Mouse (Mus musculus): Measurements from ENCODE around the gene Lmna.

Lmna gene

DNA sequence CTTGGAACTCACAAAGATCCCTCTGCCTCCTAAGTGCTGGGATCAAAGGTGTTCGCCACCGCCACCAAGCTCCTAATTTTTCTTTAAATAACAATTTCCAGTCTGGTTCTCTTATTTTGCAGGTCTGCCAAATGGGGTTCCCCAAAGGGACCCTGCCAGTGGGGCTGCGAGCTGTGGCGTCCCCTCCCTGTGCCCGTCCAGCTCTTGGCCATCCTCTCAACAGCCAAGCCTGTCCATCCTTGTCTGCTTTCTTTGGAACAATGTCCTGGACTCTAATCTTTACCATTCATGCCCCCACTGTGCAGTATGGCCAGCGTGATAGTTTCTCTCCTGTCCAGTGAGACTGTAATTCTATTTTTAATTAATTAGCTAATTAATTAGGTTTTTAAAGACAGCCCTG, 11.4 kb upstream of the Lmna start:
- DNase-seq (ENCODE audit: low spot score in 2 of 2): no peak

DNA sequence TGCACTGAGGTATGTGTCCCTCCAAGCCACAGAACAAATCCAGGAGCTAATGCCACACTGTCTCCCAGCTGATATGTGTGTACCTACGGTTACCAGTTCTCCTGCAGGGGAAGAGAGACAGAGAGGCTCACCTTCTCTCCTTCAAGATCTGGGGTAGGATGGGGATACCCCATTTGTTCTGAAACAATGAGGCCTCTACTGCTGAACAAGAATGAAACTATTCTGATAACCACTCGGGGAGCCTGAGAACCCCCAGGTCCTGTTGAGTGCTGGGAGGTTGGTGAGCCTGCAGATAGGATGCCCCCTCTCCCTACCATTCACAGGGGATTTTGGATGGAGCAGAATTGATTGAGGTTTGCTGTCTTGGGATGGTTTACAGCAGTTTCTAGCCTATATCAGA, 10.3 kb upstream of the Lmna start:
- DNase-seq (ENCODE audit: low spot score in 2 of 2): no peak

DNA sequence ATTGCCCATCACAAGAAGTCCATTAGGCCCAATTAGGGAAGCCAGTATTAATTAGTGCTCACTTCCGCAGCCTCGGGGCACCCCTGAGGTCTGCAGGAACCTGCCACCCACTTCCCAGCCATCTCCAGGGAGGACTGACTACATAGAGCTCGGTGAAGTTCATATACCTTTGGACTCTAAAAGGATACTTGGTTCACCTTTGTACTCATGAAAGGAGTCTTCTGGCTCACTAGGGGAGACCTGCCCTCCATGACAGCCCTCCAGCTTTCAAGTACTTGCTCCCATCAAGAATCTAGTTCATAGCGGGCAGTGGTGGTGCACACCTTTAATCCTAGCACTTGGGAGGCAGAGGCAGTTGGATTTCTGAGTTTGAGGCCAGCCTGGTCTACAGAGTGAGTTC, 8.7 kb upstream of the Lmna start:
- no peak for DNase-seq (ENCODE audit: low spot score in 2 of 2)

DNA sequence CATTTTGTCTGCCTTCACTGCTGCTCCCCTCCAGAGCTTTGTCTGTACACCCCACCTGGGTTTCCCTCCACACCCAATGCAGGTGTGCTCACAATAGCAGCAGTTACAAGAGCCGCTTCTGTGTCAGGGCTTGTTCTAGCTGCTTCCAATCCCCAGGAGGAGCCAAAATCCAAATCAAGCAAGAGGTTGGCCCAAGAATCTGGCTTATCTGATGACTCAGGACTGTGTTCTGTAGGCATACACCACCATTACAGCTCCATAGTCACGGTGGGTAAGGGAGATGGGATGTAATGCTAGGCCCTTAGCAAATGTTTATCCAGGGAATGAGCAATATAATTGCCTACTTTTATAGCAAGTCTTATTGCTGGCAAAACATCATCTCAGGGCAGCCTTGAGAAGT, 6.7 kb upstream of the Lmna start:
- no peak for DNase-seq (ENCODE audit: low spot score in 2 of 2)

DNA sequence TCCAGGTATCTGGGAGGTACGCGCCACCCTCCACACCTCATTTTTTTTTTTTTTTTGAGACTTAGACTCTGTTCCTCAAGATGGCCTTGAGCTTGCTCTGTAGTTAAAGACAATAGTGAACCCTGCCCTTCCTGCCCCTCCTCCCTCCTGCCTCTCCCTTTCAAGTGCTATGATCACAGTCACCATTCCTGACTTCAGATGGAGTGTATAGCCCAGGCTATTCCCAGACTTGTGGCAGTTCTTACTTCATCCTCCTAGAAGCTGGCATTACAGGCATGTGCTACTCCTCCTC, 5.3 kb upstream of the Lmna start:
- no peak for DNase-seq (ENCODE audit: low spot score in 2 of 2)

DNA sequence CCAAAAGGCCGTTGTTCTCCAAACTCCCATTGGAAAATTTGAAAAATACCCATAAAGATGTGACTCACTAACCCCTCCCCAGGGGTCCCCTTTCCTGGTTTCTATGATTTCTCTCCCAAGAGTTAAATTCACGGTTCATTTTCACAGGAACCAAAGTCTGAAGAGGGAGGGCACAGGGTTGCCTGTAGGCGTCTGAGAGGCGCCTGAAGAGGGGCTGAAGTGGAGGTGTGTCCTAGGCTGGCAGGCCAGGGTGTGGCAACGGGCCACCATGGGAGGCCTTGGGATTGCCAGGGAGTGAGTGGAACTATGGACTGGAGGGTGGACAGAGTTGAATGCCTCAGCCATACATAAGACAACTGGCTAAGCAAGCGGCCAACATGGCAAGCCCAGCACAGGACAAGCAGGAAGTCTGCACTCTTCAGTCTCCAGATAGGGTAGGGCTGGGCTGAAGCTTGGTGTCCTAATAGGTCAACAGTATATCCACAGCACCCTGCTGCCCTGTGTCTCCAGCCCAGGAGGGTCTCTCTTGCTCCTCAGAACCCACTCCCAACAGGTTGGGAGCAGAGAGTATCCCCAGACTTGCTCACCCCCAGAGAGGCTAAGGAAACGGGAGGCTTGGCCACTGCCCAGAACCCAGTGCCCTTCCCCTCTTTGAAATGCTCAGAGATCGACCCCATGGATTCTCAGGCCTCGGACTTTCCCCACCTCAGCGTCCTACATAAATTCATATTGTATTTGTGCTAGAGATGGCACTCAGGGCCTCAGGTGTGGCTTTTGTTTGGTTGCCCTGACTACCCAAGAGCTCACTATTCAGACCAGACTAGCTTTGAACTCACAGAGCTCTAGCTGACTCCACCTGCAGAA, 4.7 kb upstream of the Lmna start:
- no peak for DNase-seq (ENCODE audit: low spot score in 2 of 2)

DNA sequence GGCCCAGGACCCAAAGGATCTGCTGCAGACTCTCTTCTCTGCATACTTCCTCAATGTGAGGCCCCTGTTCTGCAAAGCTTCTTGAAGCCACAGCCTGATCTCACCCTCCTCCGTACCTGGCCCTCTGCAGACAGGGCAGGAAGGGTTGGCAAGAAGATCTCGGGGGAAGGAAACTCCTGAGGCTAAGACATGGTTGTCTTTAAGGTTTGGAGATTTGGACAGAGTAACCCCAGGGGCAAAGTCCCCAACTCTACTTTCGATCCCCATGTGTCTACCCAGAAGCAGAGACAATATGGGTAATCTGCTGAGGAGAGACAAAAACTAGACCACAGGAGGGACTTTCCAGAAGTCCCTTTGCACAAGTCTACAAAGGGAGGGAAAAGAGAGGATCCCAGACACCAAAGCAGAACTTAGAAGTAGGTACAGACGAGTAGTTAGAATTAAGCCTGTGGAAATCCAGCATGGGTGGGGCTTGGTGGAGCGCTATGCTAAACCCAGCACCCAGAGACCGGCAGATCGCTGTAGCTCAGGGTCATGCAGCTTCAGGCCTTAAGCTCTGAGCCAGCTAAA, 3.9 kb upstream of the Lmna start:
- DNase-seq (ENCODE audit: low spot score in 2 of 2): no peak

DNA sequence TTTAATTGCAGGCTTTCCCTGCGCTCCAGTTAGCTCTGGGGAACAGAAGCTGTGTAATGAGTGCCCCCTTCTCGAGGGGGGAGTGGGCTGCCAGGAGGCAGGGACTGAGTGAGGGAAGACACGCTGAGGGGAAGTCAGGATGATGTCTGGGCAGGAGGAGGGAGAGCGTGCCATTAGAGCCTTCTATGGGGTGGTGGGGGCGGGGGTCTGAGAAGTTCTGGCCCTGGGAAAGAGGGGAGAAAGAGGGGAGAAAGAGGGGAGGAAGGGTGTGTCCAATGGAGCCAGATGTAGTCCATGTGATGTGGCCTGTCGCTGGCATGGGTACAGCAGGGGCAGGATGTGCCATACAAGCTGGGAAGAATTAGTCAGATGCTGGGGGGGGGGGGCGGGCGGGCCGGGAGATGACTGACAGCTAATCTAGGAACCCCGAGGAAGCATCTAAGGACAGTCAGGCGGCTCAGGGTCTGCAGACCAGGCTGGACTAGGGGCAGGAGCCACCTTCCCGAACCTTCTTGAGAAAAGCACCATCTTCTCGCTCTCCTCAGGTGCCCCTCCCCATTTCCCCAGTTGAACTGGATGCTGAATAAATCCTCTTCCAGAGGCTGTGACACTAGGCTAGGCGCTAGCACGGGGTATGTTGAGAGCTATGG, 3.3 kb upstream of the Lmna start:
- DNase-seq (ENCODE audit: low spot score in 2 of 2): no peak

DNA sequence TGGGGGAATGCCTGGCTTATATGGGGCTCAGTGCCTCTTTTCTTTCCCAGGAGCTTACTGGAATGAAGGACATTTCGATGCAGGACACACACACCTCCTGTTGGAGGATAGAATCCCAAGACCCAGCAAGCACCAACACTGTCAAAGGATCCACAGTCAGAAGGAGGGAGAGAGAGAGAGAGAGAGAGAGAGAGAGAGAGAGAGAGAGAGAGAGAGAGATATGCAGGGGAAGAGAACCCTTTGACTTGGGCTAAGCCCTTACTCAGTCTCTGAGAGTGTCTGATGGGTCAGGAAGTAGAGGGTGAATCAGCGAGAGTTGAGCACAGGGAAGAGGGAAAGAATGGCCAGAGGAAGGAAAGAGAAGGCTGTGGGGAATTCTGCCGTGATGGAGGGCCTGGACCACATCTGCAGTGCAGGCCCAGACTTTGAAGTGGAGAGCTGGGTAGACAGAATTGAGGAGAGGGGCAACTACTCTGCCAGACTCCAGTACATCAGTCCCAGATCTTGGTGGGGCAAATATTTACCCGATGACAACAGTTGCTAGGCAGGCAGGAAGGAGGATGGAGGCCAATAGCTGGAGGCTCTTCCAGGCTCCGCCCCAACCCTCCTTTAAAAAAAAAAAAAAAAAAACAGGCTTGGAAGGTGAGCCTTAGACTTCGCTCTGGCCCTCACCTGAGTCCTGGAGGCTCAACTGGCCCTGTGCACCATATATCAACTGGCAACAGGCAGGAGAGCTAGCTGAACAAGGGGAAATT, 2.6 kb upstream of the Lmna start:
- no peak for DNase-seq (ENCODE audit: low spot score in 2 of 2)

DNA sequence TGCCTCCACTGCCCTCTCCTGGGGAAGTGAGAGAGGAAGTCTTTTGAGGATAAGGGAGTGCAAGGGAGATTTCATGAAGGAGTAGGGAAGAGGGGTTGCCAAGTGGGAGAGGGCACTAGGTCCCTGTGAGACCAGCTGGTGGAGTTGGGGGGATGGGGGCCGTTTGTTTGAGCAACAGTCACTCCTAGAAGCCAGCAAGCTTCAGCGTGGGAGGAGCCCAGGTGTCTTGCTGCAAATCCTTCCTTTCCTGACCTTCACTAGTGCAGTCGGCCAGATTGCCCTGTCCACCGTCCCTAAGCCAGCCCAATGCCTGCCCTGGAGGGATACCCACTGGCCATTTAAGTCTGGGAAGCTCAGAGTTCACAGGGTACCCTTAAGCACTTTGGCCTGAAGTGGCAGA, 1.8 kb upstream of the Lmna start:
- no peak for DNase-seq (ENCODE audit: low spot score in 2 of 2)

DNA sequence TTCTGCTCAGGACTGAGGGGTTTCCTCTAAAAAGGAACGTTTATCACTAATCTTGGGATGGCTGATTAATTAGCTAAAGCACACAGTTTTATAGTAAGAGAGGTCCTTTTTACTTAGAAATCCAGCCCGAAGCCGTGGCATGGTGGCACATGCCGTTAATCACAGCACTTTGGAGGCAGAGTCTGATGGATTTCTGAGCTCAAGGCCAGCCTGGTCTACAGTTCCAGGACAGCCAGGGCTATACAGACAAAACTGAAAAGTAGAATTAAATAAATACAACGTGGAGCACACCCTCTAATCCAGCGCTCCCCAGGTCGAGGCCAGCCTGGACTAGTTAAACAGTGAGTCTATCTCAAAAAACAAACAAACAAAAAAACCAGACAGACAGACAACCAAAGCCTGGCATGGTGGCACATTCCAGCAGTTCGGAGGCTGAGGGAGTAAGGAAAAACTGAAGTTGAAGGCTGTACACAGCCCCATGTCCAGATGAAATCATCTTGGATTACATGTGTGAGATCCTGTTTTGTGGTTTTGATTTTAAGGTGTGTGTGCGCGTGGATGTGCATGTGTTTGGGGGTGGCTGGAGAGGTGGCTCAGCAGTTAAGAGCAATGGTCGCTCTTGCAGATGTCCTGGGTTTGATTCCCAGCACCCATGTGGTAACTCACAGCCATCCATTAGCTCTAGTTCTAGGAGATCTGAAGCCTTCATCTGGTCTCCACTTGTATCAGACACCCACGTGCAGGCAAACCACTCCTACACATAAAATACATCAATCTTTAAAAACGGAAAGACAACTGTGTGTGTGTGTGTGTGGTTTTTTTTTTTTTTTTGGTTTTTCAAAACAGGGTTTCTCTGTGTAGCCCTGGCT, 899 bp upstream of the Lmna start:
- no peak for DNase-seq (ENCODE audit: low spot score in 2 of 2)

DNA sequence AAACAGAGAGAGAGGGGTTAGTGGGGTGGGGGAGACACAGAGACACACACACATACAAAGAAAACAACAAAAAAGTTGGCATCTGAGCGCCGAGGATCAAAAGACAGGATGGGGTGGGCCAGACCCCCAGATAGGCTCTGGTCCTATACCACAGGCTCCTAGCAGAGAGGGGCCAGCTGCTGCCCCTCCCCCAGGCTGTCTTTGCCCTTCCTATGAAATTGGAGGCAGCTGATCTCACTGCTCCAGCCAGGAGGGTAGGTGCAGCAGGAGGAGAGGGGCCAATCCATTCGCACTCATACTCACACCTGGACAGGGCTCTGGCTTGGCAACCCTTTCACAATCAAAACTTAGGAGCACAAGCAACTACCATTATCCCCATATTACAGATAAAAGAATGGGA, 506 bp downstream of the Lmna start:
- DNase-seq (ENCODE audit: low spot score in 2 of 2): no peak

DNA sequence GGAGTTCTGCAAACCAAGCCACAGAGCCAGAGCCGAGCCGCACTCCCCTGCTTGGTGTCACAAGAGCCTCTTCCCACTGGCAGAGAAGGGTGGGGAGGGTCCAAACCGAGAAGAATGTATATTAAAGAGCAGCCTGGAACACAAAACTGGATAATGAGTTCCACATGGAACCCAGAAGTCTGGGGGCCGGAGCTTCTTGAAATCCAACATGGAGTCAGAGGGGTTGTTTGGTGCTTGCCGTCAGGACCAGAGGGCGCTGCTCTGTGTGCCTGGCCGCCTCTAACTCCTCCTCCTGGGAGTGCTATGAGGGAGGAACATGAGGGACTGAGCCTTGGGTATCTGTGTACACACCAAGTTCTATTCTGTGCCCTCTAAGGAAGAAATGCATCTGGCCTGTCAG, 4.0 kb downstream of the Lmna start:
- DNase-seq (ENCODE audit: low spot score in 2 of 2): no peak

DNA sequence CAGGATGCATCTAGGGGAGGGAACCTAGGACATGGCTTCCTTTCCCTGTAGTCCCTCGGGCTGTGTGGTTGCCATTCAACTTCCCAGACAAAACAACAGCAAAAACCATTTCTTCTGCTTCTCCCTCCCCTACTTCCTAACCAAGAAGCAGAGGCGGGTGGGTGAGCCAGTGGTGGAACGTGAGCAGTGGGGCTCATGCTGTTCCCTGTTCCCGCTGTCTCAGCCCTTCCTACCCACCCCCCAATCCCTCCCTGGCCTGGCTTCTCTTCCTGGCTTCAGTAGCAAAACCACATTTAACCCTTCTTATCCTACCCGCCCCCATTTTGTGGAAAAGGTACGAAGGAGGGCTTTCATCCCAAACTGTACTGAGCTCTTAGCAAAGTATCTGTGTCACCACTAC, 4.7 kb downstream of the Lmna start:
- no peak for DNase-seq (ENCODE audit: low spot score in 2 of 2)

DNA sequence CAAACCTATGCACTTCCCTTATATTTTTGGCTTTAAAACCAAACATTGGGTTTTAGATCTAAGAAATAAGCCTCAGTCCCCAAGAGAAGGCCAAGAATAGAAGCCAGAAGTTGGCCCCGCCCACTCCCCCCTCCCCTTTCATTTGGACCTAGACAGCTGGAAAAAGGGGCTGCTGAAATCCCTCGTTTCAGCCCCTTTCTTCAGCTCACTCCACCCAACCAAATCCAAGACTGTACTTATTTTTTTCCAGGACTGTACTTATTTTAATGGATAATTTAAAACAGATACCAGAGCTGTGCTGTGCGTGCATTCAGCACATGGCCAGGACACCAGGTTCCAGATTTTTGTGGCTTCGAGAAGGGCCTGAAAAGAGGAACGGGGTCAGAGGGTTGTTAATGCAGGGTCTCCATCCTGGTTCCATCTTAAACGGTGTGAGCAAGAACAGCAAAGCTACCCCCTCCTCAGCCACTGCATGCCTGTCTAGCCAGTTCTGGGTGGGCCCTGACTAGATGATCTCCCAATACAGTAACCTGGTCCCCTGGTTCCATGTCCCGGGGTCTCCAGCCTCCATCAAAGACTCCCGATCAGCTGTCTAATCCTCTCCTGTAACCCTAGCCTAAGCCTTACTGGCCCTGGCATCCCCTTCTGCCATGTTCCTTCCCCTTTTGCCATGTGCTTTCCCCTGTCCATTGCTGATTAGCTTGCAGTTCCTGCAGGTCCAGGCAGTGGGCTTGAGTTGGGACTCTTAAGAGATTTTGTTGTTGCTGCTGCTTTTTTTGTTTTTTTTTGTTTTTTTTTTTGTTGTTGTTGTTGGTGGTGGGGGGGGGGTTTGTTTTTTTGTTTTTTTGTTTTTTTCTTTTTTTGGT, 5.6 kb downstream of the Lmna start:
- no peak for DNase-seq (ENCODE audit: low spot score in 2 of 2)

DNA sequence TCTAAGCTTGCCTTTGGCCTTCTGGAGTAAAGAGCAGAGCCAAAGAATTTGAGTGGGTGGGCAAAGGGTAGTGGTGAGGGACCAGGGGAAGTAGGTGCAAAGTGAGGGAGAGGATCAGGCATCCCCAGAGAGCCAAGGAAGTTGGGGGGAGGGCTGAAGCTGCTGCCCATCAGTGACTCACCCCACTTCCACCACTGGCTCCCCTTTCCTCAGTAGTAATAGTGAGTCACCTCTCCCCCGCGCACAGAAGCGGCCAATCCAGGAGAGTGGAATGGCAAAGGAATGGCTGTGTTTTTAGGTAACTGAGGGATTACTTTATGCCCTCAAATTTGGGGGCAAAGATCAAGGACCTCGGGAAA, 6.3 kb downstream of the Lmna start:
- peak; percentile 70 to 74 for DNase-seq (ENCODE audit: low spot score in 2 of 2)

DNA sequence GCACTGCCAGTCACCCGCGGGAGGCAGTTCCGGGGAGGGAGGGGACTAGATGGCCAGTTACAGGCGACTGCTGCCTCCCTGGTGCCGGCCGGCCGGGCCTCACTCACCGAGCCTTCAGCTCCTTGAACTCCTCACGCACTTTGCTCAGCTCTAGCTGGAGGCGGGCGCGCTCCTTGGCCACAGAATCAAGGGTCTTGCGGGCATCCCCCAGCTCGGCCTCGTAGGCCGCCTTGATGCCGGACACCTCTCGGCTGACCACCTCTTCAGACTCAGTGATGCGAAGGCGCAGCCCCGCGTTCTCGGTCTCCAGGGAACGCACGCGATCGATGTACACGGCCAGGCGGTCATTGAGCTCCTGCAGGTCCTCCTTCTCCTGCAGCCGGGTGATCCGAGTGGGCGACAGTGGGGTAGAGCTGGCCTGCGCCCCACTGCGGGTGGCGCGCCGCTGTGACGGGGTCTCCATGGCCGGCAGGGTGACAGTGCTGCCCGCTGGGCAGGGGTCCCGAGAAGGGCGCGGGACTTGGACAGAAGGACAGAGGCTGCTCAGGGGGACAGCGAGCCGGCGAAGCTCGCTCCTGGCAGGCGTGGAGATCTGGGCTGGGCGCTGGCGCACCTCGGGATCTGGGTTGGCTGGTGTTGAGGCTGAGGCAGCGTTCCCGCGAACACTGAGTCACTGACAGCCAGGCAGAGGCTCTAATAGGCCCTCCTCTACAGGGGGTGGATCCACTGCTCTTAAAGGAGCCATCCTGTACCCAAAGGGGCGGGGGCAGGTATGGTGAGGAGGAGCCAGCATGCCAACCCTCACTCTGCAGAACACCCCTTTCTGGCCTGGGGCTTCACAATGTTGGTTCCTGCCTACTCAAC, 6.9 kb downstream of the Lmna start:
- DNase-seq (ENCODE audit: low spot score in 2 of 2): peak; percentile 91 to 92

DNA sequence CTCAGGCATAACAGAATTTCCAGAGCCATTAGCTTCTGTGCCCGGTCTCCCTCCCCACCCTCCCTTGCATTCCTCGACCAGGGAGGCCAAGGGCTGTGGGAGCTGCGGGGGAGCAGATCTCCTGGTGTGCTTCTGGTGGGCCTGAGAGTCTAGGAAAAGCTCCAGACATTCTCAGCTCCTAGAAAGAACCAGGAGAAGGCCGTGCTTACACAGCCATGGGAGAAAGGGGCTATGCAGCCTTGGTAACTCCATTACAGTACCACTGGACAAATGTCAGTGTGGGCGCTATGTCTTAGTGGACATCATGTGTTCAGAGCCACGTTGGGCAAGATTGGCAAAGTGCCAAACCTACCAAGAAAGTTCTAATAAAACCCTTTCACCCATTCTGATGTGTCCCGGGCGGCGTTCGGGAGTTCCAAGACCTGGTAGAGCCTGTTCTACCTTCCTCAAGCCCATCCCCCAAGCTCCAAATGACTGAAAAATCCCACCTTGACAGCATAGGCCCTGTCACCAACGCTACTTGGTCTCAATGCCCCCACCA, 7.7 kb downstream of the Lmna start:
- peak in 1 of 2 experiments; percentile 48 for DNase-seq (ENCODE audit: low spot score in 2 of 2)

DNA sequence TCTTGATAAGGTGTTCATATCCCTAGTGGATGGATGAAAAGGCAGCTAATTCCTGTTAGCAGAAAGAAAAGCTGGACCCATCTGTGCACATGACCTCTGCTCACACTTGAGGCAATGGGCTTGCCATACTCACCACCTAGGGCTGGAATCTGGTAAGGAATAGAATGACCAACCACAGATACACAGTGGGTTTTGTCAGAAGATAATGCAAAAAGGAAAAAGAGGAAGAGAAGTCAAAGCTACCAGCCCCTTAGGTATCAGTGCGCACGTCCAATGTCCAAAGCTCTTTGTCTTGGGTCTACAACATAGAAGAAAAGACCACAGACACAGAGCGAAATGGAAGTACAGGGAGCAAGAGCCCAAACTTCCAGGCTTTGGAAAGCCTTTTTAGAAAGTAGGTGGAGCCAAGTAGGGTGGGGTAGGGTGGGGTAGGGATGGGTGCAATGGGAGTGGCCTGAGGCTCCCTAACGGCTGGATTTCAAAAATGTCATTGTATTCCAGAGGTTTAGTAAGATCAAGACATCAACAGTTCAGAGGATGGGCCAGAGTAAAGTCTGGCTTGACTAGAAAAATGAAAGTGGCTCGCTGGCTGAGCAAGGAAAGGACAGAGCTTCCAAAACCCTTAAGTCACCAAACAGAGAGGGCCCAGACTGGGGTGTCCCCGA, 8.3 kb downstream of the Lmna start:
- DNase-seq (ENCODE audit: low spot score in 2 of 2): no peak
